Mouse (Mus musculus) olfactory bulb, adult 2 months (tissue): ENCODE measurements at regions not wholly inside any gene's neighbourhood (a gene's known extent, or its start where the extent isn't known, plus 50 kb on each side); places are given as distances from the start of the nearest gene placed in this dataset.

Experiments used
- H3K27ac ChIP-seq: fragments of 200-500 bp; 2 replicates; pipeline ENCODE4 v1.5.1; 2012; ENCODE audit warnings: low read depth, low read length; ENCODE audit not compliant: insufficient read depth
- H3K4me1 ChIP-seq: fragments of 200-500 bp; 2 replicates; pipeline ENCODE4 v1.6.1; 2012; ENCODE audit warnings: low read length; ENCODE audit not compliant: control insufficient read depth, insufficient read depth
- H3K4me3 ChIP-seq: fragments of 200-500 bp; 2 replicates; pipeline ENCODE4 v1.5.1; 2012; ENCODE audit warnings: mild to moderate bottlenecking, low read depth, low read length, moderate library complexity; ENCODE audit not compliant: insufficient read depth
- CTCF ChIP-seq: fragments of 200-500 bp; IDR thresholded peaks from 2 replicates; pipeline ENCODE4 v1.5.1; 2012; ENCODE audit warnings: low read depth, mild to moderate bottlenecking, low read length, moderate library complexity; ENCODE audit not compliant: insufficient read depth
- POLR2A ChIP-seq: fragments of 200-500 bp; IDR thresholded peaks from 2 replicates; pipeline ENCODE4 v1.6.1; 2012; ENCODE audit warnings: mild to moderate bottlenecking, low read depth, low read length, moderate library complexity; ENCODE audit not compliant: insufficient read depth
- WGBS: fragments of 180-500 bp; shearing (Covaris S2); methylation state at CpG from one replicate; pipeline ENCODE4 v1.1.7; 2018; 5-methylcytosine and 5-hydroxymethylcytosine counted together

DNA sequence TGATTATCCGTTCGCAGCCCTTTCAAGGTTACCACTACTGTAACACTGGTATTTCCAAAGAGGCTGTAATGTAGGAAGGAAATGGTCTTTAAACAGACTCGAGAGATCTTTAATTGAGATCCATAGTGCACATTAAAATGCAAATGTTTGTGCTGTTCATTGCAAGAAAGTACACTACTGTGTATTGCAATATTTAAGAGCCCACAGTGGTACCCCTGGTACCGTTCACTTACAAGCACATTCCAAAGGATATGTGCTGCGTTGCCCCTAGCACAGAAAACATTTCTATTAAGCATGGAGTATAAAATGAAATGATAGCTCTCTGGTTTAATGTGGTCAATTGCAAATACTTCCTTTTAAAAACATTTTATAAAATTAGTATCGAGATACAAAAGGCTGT is 209.5 kb downstream of the Rdh14 start:
- Histone ChIP-seq H3K4me3 (no peak overlapping the region), H3K27ac (no peak overlapping the region), H3K4me1 (no peaks in the 10 kb centered on the region)
- TF ChIP-seq CTCF (no peak), POLR2A (no peak)
- WGBS, result 67% methylated on average over 6 of the region's 6 CpGs

DNA sequence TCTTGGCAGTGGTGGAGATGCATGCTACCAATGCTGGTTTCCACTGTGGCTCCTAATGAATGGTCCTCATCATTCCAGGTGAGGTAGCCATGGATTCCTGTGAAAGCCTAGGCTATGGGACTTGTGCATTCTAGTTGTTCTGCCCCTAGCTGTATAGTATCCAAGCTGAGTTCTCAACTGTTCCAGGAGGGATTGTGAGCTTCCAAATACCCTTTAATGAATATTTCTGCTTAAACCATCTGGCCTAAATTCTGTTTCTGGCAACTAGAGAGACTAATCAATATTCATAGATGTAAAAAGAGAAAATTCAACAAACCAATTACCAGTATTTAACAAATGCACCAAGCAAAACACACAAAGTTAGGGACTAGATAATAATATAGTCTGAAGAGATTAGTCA is 227.7 kb downstream of the Rdh14 start:
- Histone ChIP-seq H3K4me1 (no peaks in the 10 kb centered on the region), H3K4me3 (no peak overlapping the region), H3K27ac (no peak overlapping the region)
- TF ChIP-seq POLR2A (no peak), CTCF (no peak)

DNA sequence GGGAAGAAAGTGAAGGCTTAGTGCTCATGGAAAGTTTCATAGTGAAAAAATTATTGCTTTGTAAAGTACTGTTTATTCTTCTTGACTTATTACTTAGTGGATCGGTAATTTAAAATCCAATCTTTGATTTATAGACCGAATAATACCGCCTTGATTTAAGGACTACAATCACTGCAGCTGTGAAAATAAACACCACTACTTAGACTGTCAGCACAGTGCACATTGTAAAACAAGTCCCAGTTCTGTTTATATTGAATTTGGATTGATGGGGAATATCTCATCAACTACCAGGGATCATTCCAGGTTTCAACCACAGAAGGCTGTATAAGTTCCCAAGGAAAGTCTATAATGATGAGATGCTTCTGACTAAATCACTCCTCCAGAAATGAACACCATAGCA is 230.0 kb downstream of the Rdh14 start:
- no peak overlapping the region for H3K4me3 ChIP-seq
- H3K27ac ChIP-seq, result no peak overlapping the region
- H3K4me1 ChIP-seq, result no peaks in the 10 kb centered on the region
- 53% methylated on average over 3 of the region's 3 CpGs for WGBS
- TF ChIP-seq CTCF (no peak), POLR2A (no peak)

DNA sequence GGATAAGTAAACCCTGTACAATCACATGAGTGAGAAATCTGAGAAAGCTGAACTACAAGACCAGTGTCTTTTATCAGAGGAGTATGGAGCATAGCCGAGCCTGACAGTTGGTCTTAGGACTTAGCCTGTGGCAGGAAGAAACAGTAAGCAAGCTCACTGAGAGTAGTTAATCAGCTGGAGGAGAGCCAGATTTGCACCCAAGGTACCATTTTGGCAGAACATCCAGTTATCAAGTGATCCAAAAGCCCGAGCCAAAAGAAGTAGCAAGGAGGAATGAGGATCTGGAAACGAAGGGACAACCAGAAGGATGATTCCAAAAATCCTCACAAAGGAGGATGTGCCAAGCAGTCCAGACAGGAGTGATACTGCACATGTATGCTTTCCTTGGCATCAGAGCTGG is 248.0 kb downstream of the Rdh14 start:
- H3K27ac ChIP-seq, result no peak overlapping the region
- H3K4me3 ChIP-seq, result no peak overlapping the region
- TF ChIP-seq POLR2A (no peak), CTCF (no peak)
- WGBS, result 70% methylated on average over 3 of the region's 3 CpGs
- H3K4me1 ChIP-seq, result no peaks in the 10 kb centered on the region

DNA sequence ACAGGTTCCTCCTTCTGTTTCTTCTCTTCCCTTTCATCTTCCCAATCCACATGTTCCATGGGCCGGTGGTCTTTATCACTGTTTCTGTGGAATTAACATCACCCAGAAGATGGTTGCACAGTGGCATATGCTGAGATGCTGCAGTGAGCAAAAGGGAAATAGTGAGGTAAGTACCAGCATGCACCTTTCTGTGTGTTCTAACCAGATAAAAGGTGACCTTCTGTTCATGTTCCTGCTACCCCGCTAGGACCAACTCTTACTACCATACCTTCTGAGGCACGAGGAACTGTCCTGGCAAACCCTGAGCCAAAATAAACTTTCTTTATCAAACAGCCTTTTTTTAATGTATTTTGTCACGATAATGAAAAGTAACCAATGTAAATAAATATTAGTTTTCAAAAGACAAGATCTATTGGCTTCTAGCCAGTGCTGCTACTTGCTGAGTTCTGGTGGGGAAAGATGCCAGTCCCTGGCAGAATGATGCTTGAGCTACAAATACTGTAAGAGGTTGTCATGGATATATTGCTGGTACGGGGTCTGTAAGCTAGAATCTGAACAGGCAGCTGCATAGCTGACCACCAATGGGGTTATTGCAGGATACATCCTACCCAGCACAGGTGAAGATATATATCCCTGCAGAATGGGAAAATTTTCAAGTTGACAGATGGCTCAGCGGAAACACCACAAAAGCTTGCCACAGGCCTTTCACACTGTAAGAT is 264.1 kb downstream of the Rdh14 start:
- WGBS, result 81% methylated on average over 6 of the region's 6 CpGs
- Histone ChIP-seq H3K4me3 (no peak overlapping the region), H3K27ac (no peak overlapping the region), H3K4me1 (no peaks in the 10 kb centered on the region)
- TF ChIP-seq CTCF, result no peak
- no peak for TF ChIP-seq POLR2A

DNA sequence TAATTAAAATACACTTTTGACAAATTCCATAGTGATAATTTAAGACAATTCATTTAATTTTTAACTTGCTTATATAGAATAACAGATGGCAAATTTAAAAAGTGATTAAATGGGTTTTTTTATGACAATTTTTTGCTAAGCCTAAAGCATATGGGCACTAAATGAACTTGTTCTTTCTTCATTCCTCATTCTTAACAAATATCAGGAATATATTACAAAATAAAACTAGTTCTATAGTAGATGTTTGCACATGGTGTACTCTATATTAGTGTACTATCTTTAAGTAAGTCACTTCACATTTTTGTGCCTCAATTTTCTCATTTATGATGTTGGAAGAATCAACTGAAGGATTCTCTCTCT is 264.6 kb downstream of the Rdh14 start:
- H3K4me3 ChIP-seq, result no peak overlapping the region
- H3K4me1 ChIP-seq, result no peaks in the 10 kb centered on the region
- TF ChIP-seq CTCF (no peak), POLR2A (no peak)
- H3K27ac ChIP-seq, result no peak overlapping the region

DNA sequence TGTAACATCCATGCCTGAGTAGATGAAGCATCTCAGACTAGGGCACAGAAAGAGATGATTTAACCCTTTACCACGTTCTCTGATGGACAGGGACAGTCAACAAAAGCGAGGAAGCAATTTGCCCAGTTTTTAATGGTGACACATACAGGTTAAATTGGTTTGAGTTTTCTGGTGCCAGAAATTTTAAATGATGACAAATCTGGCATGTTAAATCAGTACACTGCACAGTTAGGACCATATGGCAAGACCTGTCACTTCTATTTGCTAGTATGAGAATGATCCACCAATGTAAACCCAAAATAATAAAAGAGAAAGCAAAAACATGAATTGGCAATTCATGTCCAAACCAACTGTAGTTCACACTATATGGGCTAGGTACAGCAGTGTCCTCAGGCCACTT is 268.3 kb downstream of the Rdh14 start:
- WGBS, result 79% methylated on average over 2 of the region's 2 CpGs
- no peaks in the 10 kb centered on the region for H3K4me1 ChIP-seq
- no peak overlapping the region for H3K4me3 ChIP-seq
- H3K27ac ChIP-seq, result no peak overlapping the region
- TF ChIP-seq CTCF (no peak), POLR2A (no peak)

DNA sequence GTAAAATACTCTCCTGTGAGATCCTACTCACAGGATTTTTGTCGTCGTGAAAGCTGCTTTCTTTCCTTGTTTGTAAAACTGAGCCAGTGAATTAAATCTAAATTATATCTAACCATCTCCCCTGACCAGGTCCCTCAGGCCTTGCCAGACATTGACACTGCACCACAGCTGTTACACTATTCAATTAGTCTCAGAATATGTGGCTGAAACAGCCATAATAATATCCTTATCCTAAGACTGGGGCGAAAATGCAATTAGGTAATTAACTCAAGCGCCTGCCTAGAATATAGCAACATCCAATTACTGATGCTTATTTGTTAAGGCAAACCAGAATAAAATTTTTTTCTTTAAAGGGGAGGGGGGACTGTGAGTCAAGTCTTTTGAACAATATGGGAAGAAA is 296.2 kb downstream of the Rdh14 start:
- no peak for TF ChIP-seq POLR2A
- no peak for TF ChIP-seq CTCF
- WGBS, result 29% methylated on average over 4 of the region's 4 CpGs

More for the DNA sequence above, 296.2 kb downstream of the Rdh14 start:
- H3K27ac ChIP-seq, result no peak overlapping the region
- H3K4me3 ChIP-seq, result no peak overlapping the region
- no peaks in the 10 kb centered on the region for H3K4me1 ChIP-seq
